Mouse (Mus musculus): ENCODE measurements around the gene Ccdc14.

DNA sequence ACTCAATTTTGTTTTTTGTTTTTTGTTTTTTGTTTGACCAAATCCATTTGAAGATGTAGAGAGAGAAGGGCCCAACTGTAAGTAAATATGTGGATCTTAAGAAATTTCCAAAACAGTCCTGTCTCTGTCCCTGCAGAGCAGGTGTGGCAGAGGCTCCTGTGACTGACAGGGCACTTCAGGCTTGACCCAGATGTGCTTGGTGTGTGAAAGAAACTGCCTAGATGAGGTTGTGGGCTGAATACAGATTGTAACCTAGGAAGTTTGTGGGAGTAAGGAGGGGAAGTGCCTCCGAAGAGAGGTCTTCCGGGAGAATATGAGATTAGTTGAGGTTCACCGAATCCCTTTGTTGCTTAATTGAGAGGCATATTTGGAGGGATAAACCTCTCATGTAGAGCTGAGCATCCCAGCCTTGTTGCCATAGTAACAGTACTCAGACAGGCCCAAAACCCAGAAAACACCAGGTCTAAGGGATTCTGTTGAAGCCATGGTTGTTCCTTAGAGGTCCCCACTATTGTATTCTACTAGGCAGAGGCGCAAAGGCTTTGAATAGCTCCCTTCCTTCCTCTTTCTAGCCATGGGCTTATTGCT lies 82.1 kb downstream of the Ccdc14 start:
- TF ChIP-seq CTCF (IDR thresholded peaks at IDR 0.05; ENCODE audit: low read depth, low read length) (no peak), POLR2A (IDR thresholded peaks at IDR 0.05; ENCODE audit: borderline replicate concordance, low read depth, low read length) (no peak)

Data from bone marrow macrophage, adult 2 months (primary cell).